Mouse (Mus musculus) bone marrow, adult 2 months (tissue): ENCODE results near the gene CT030661.1.

Source experiments
- CTCF ChIP-seq: fragments of 200-500 bp; IDR thresholded peaks from 2 replicates; pipeline ENCODE4 v1.5.1; 2011; ENCODE audit warnings: low read length, control low read depth; ENCODE audit not compliant: control insufficient read depth, insufficient read depth
- POLR2A ChIP-seq: fragments of 200-500 bp; IDR thresholded peaks from 2 replicates; pipeline ENCODE4 v1.6.1; 2011; ENCODE audit warnings: low read depth, mild to moderate bottlenecking, control low read depth, low read length, borderline replicate concordance; ENCODE audit not compliant: control insufficient read depth

GRCm38 (mm10) chr17:22360572-22360971 is 45.9 kb upstream of the CT030661.1 start:
- TF ChIP-seq POLR2A, result no peak
- TF ChIP-seq CTCF, result no peak
